In the genomic region with DNA sequence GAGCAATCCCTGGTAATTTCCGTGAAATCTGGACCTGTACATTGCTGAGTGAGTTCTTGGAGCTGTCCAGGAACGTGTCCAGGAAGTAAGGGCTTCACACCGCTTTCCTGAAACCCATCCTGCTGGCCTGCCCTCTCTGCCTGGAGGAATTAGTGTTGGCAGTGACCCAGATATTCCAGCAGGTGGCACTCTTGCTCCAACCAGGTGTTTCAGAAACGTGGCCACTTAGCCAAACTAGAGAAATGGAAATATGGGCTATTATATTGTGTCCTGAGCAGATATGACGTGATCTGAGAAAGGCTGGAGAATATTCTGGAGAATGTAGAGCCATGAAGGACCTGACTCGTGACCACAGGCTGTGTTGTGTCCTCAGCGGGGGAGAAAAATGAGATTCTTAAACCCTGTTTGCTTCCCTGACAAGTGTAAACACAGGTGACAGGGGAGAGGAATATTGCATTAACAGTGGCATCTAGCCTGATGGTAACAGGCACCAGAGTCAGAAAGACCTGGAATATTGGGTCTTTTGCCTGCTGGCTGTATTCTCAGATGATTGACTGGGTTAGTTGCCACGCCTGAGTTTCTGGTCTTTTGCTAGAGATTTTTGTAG, we compare ENCODE assay signal across 9 mouse cellular contexts.
DNase-seq lines count a peak whose midpoint lies in the region; ATAC-seq and TF ChIP-seq lines count a peak whose summit lies in the region.
"Had no signal": no experiment of that assay in that cellular context is flagged by ENCODE, and none has a peak within 500 bp of the region (broad histone marks: within the 10 kb centered on the region; RNA-seq: fewer than 3 reads in every experiment).

No protein-coding gene starts in this region.

- 12% methylated on average over 8 of the region's 8 CpGs for WGBS in embryonic facial prominence, embryonic 15.5 days
- WGBS in heart, embryonic 13.5 days: 18% methylated on average over 8 of the region's 8 CpGs
- 17% methylated on average over 8 of the region's 8 CpGs for WGBS in kidney, embryonic 16.5 days
- WGBS in liver, embryonic 12.5 days (ENCODE audit: insufficient replicate concordance): 18% methylated on average over 8 of the region's 8 CpGs

- H3K27ac ChIP-seq in bone marrow macrophage, adult 2 months (ENCODE audit: insufficient read depth, low read depth, low read length): peak overlapping the region; percentile 39
- peak overlapping the region; percentile 53 for H3K27ac ChIP-seq in embryonic facial prominence, embryonic 15.5 days (replicated peaks)
- H3K27ac ChIP-seq in heart, embryonic 13.5 days (replicated peaks): 0 out of 2 replicates have a peak overlapping the region, but pooled peaks have one; percentile 5
- H3K27ac ChIP-seq in kidney, embryonic 16.5 days (ENCODE audit: low read length): peak overlapping the region; percentile 37
- peak overlapping the region; percentile 0; the same call in 1 of the 2 replicates for H3K27ac ChIP-seq in liver, embryonic 12.5 days

- H3K9ac ChIP-seq in embryonic facial prominence, embryonic 15.5 days: no peak overlapping the region
- no peak overlapping the region for H3K9ac ChIP-seq in heart, embryonic 13.5 days
- no peak overlapping the region; the same call in 1 of the 2 replicates for H3K9ac ChIP-seq in kidney, embryonic 16.5 days (replicated peaks; ENCODE audit: low read length)
- H3K9ac ChIP-seq in liver, embryonic 12.5 days: no peak overlapping the region

- H3K9me3 ChIP-seq in embryonic facial prominence, embryonic 15.5 days (replicated peaks): no peaks in the 10 kb centered on the region
- H3K9me3 ChIP-seq in heart, embryonic 13.5 days: no peaks in the 10 kb centered on the region
- H3K9me3 ChIP-seq in kidney, embryonic 16.5 days (ENCODE audit: low read length): no peaks in the 10 kb centered on the region
- no peaks in the 10 kb centered on the region for H3K9me3 ChIP-seq in liver, embryonic 12.5 days (replicated peaks)

- no peaks in the 10 kb centered on the region for H3K36me3 ChIP-seq in embryonic facial prominence, embryonic 15.5 days
- H3K36me3 ChIP-seq in heart, embryonic 13.5 days: no peaks in the 10 kb centered on the region
- H3K36me3 ChIP-seq in kidney, embryonic 16.5 days (ENCODE audit: insufficient read depth, low read length): no peaks in the 10 kb centered on the region
- H3K36me3 ChIP-seq in liver, embryonic 12.5 days: no peaks in the 10 kb centered on the region
- no peaks in the 10 kb centered on the region for H3K36me3 ChIP-seq in splenic B cell, adult 2 months (ENCODE audit: control insufficient read depth, insufficient read depth, low read length, poor library complexity, severe bottlenecking)

- peak; percentile 74 for DNase-seq in CD4-positive helper T cell, adult 2 months (ENCODE audit: low read depth, low spot score)
- peak; percentile 86 for DNase-seq in naive thymus-derived CD4-positive, alpha-beta T cell, adult 2 months (ENCODE audit: low read depth)
- DNase-seq in splenic B cell, adult 2 months (ENCODE audit: low read depth, low spot score): peak; percentile 86

- H3K4me2 ChIP-seq in embryonic facial prominence, embryonic 15.5 days (replicated peaks): no peak overlapping the region
- no peak overlapping the region for H3K4me2 ChIP-seq in heart, embryonic 13.5 days
- no peak overlapping the region for H3K4me2 ChIP-seq in kidney, embryonic 16.5 days (replicated peaks; ENCODE audit: low read depth, low read length)
- H3K4me2 ChIP-seq in liver, embryonic 12.5 days: no peak overlapping the region

- no peak for TF ChIP-seq POLR2A in bone marrow macrophage, adult 2 months (IDR thresholded peaks at IDR 0.05; ENCODE audit: borderline replicate concordance, low read depth, low read length)

- peak; percentile 73 for TF ChIP-seq CTCF in bone marrow macrophage, adult 2 months (IDR thresholded peaks at IDR 0.05; ENCODE audit: low read depth, low read length)

- H3K4me1 ChIP-seq in bone marrow macrophage, adult 2 months (ENCODE audit: control insufficient read depth, insufficient read depth, low read length): peaks cover 37% of the 10 kb centered on the region
- peaks cover 49% of the 10 kb centered on the region for H3K4me1 ChIP-seq in embryonic facial prominence, embryonic 15.5 days
- peaks cover 51% of the 10 kb centered on the region for H3K4me1 ChIP-seq in heart, embryonic 13.5 days
- peaks cover 59% of the 10 kb centered on the region for H3K4me1 ChIP-seq in kidney, embryonic 16.5 days (ENCODE audit: insufficient read depth, low read length)
- peaks cover 53% of the 10 kb centered on the region for H3K4me1 ChIP-seq in liver, embryonic 12.5 days

- no peak overlapping the region for H3K4me3 ChIP-seq in bone marrow macrophage, adult 2 months (ENCODE audit: insufficient read depth, low read length)
- H3K4me3 ChIP-seq in embryonic facial prominence, embryonic 15.5 days (replicated peaks): no peak overlapping the region
- H3K4me3 ChIP-seq in heart, embryonic 13.5 days: no peak overlapping the region
- no peak overlapping the region for H3K4me3 ChIP-seq in kidney, embryonic 16.5 days (ENCODE audit: low read length)
- no peak overlapping the region for H3K4me3 ChIP-seq in liver, embryonic 12.5 days
- H3K4me3 ChIP-seq: erythroblast, embryonic 14.5 days had no signal

- no peaks in the 10 kb centered on the region for H3K27me3 ChIP-seq in embryonic facial prominence, embryonic 15.5 days
- no peaks in the 10 kb centered on the region for H3K27me3 ChIP-seq in heart, embryonic 13.5 days (replicated peaks)
- H3K27me3 ChIP-seq in kidney, embryonic 16.5 days (ENCODE audit: insufficient read depth, low read length): no peaks in the 10 kb centered on the region
- H3K27me3 ChIP-seq in liver, embryonic 12.5 days (replicated peaks): 0 out of 2 replicates have a peak, but pooled peaks cover 5% of the 10 kb centered on the region
- H3K27me3 ChIP-seq in splenic B cell, adult 2 months (ENCODE audit: control insufficient read depth, insufficient read depth, low read length, poor library complexity, severe bottlenecking): no peaks in the 10 kb centered on the region

- ATAC-seq in embryonic facial prominence, embryonic 15.5 days (ENCODE audit: insufficient number of reproducible peaks, low FRiP score, low TSS enrichment, low read depth): peak; percentile 45; the same call in 1 of the 2 replicates
- no peak for ATAC-seq in heart, embryonic 13.5 days (ENCODE audit: extremely low read depth, insufficient number of reproducible peaks, low FRiP score, low TSS enrichment)
- ATAC-seq in kidney, embryonic 16.5 days (ENCODE audit: low FRiP score, low TSS enrichment): peak; percentile 79
- ATAC-seq in liver, embryonic 12.5 days: peak; percentile 62

Comparison
In these comparisons a context has a peak if more than half of its experiments do, and no peak if none do; other contexts are left out.
1. H3K27ac ChIP-seq: peak in every context shown above with its lines; median percentile 53 in embryonic facial prominence, embryonic 15.5 days; 39 in bone marrow macrophage, adult 2 months; 37 in kidney, embryonic 16.5 days; 5 in heart, embryonic 13.5 days; 0 in liver, embryonic 12.5 days.